Mouse (Mus musculus): ENCODE measurements around the gene Vinac1.

Vinac1 gene

GRCm38 (mm10) chr2:129047811-129048210, at the start of gene Vinac1:
TSS of gene Vinac1 (minus strand) at chr2:129048172.
- no peak for DNase-seq (ENCODE audit: low spot score)

- no peak for DNase-seq (ENCODE audit: low spot score)
Measured at GRCm38 (mm10) chr2:129093926-129094724, 46.2 kb upstream of the Vinac1 start.

GRCm38 (mm10) chr2:129092810-129093209, 44.8 kb upstream of the Vinac1 start:
- no peak for DNase-seq (ENCODE audit: low spot score)

- DNase-seq (ENCODE audit: low spot score), result no peak
Measured at GRCm38 (mm10) chr2:129090370-129090769, 42.4 kb upstream of the Vinac1 start.

GRCm38 (mm10) chr2:129087520-129087919, 39.5 kb upstream of the Vinac1 start:
- no peak for DNase-seq (ENCODE audit: low spot score)

GRCm38 (mm10) chr2:129084959-129085358, 37.0 kb upstream of the Vinac1 start:
- no peak for DNase-seq (ENCODE audit: low spot score)

- DNase-seq (ENCODE audit: low spot score), result no peak
Measured at GRCm38 (mm10) chr2:129083514-129083913, 35.5 kb upstream of the Vinac1 start.

GRCm38 (mm10) chr2:129081097-129081496, 33.1 kb upstream of the Vinac1 start:
- no peak for DNase-seq (ENCODE audit: low spot score)

GRCm38 (mm10) chr2:129079194-129079593, 31.2 kb upstream of the Vinac1 start:
- no peak for DNase-seq (ENCODE audit: low spot score)

GRCm38 (mm10) chr2:129078313-129078712, 30.3 kb upstream of the Vinac1 start:
- DNase-seq (ENCODE audit: low spot score), result no peak

- DNase-seq (ENCODE audit: low spot score), result no peak
Measured at GRCm38 (mm10) chr2:129070296-129070695, 22.3 kb upstream of the Vinac1 start.

GRCm38 (mm10) chr2:129066326-129066725, 18.4 kb upstream of the Vinac1 start:
- peak; percentile 26 for DNase-seq (ENCODE audit: low spot score)

- DNase-seq (ENCODE audit: low spot score), result peak; percentile 66
Measured at GRCm38 (mm10) chr2:129065437-129066282, 17.7 kb upstream of the Vinac1 start, which contains the start of gene Ttl. TSS of gene Ttl (plus strand) at chr2:129065942.

GRCm38 (mm10) chr2:129061456-129062059, 13.6 kb upstream of the Vinac1 start:
- DNase-seq (ENCODE audit: low spot score), result no peak

- no peak for DNase-seq (ENCODE audit: low spot score)
Measured at GRCm38 (mm10) chr2:129057920-129058361, 10.0 kb upstream of the Vinac1 start.

- DNase-seq (ENCODE audit: low spot score), result no peak
Measured at GRCm38 (mm10) chr2:129057256-129057655, 9.3 kb upstream of the Vinac1 start.

GRCm38 (mm10) chr2:129056597-129056996, 8.6 kb upstream of the Vinac1 start:
- DNase-seq (ENCODE audit: low spot score), result no peak

GRCm38 (mm10) chr2:129055741-129056140, 7.8 kb upstream of the Vinac1 start:
- no peak for DNase-seq (ENCODE audit: low spot score)

- no peak for DNase-seq (ENCODE audit: low spot score)
Measured at GRCm38 (mm10) chr2:129052451-129052983, 4.5 kb upstream of the Vinac1 start.

- DNase-seq (ENCODE audit: low spot score), result no peak
Measured at GRCm38 (mm10) chr2:129046846-129047196, 1.2 kb downstream of the Vinac1 start.

- DNase-seq (ENCODE audit: low spot score), result peak; percentile 72
Measured at GRCm38 (mm10) chr2:129046172-129046845, 1.7 kb downstream of the Vinac1 start.

- DNase-seq (ENCODE audit: low spot score), result no peak
Measured at GRCm38 (mm10) chr2:129040567-129040966, 7.4 kb downstream of the Vinac1 start.

Data from ovary, adult 18-20 months (tissue).